ENCODE assay signal across 8 mouse cellular contexts in genomic region chr6:137649068-137649480, GRCm38 (mm10). TPM values are rescaled to one million over a fixed set of nuclear protein-coding genes. Genes with fewer than 3 reads are reported as not detected.
A peak's percentile ranks its signal among the peaks of the same experiment; 100 is the strongest.
DNase-seq lines count a peak whose midpoint lies in the region; ATAC-seq lines count a peak whose summit lies in the region.

No protein-coding gene starts in this region.

- peak; percentile 86 for DNase-seq in forebrain, embryonic 11.5 days (ENCODE audit: low spot score)
- DNase-seq in kidney, postnatal 25 days = peak; percentile 78 to 89
- DNase-seq in liver, embryonic 13.5 days = peak; percentile 18
- peak; percentile 84 for DNase-seq in neural tube, embryonic 11.5 days (ENCODE audit: low spot score)

- H3K4me2 ChIP-seq in forebrain, embryonic 11.5 days (ENCODE audit: low read depth, low read length, severe bottlenecking) = peak overlapping the region; percentile 97
- peak overlapping the region; percentile 98 for H3K4me2 ChIP-seq in heart, embryonic 15.5 days
- H3K4me2 ChIP-seq in liver, embryonic 13.5 days = peak overlapping the region; percentile 76
- peak overlapping the region; percentile 95 for H3K4me2 ChIP-seq in neural tube, embryonic 11.5 days (ENCODE audit: low read depth)
- H3K4me2 ChIP-seq in stomach, embryonic 15.5 days = peak overlapping the region; percentile 94

- ATAC-seq in erythroblast, adult 5-6 weeks (replicated peaks; ENCODE audit: low FRiP score, poor library complexity, severe bottlenecking) = no peak
- ATAC-seq in forebrain, embryonic 11.5 days (replicated peaks; ENCODE audit: low FRiP score) = peak; percentile 83
- peak; percentile 84 for ATAC-seq in heart, embryonic 15.5 days (replicated peaks; ENCODE audit: insufficient number of reproducible peaks, insufficient read depth, low FRiP score, low read depth)
- peak; percentile 65 for ATAC-seq in liver, embryonic 13.5 days (ENCODE audit: low read depth)
- peak; percentile 86 for ATAC-seq in neural tube, embryonic 11.5 days (ENCODE audit: insufficient read depth, low FRiP score, low TSS enrichment)
- peak; percentile 83 for ATAC-seq in stomach, embryonic 15.5 days (ENCODE audit: insufficient read depth, low FRiP score, low read depth)

- H3K4me3 ChIP-seq in erythroblast, embryonic 14.5 days (replicated peaks) = peak overlapping the region; percentile 33
- H3K4me3 ChIP-seq in forebrain, embryonic 11.5 days (ENCODE audit: low read depth, low read length) = peak overlapping the region; percentile 74
- peak overlapping the region; percentile 94 for H3K4me3 ChIP-seq in heart, embryonic 15.5 days
- peak overlapping the region; percentile 63 for H3K4me3 ChIP-seq in liver, embryonic 13.5 days (replicated peaks)
- H3K4me3 ChIP-seq in neural tube, embryonic 11.5 days (ENCODE audit: low read depth, low read length) = peak overlapping the region; percentile 59
- peak overlapping the region; percentile 86 for H3K4me3 ChIP-seq in stomach, embryonic 15.5 days (replicated peaks)

- no peak overlapping the region for H3K27ac ChIP-seq in forebrain, embryonic 11.5 days (ENCODE audit: low read depth, low read length)
- H3K27ac ChIP-seq in heart, embryonic 15.5 days = peak overlapping the region; percentile 49; the same call in 1 of the 2 replicates
- no peak overlapping the region for H3K27ac ChIP-seq in liver, embryonic 13.5 days
- H3K27ac ChIP-seq in neural tube, embryonic 11.5 days (ENCODE audit: low read depth, low read length) = no peak overlapping the region
- no peak overlapping the region for H3K27ac ChIP-seq in stomach, embryonic 15.5 days

- H3K9me3 ChIP-seq in erythroblast, embryonic 14.5 days (ENCODE audit: control insufficient read depth, low read length) = no peaks in the 10 kb centered on the region
- no peaks in the 10 kb centered on the region for H3K9me3 ChIP-seq in forebrain, embryonic 11.5 days (ENCODE audit: control insufficient read depth, low read length)
- H3K9me3 ChIP-seq in heart, embryonic 15.5 days (replicated peaks) = no peaks in the 10 kb centered on the region
- H3K9me3 ChIP-seq in liver, embryonic 13.5 days (replicated peaks) = no peaks in the 10 kb centered on the region
- H3K9me3 ChIP-seq in neural tube, embryonic 11.5 days (ENCODE audit: control insufficient read depth, low read length) = no peaks in the 10 kb centered on the region
- H3K9me3 ChIP-seq in stomach, embryonic 15.5 days = no peaks in the 10 kb centered on the region

- H3K4me1 ChIP-seq in erythroblast, embryonic 14.5 days (ENCODE audit: control insufficient read depth) = no peaks in the 10 kb centered on the region
- no peaks in the 10 kb centered on the region; the same call in 1 of the 2 replicates for H3K4me1 ChIP-seq in forebrain, embryonic 11.5 days (replicated peaks; ENCODE audit: control insufficient read depth, insufficient read depth, low read length)
- peaks cover 3% of the 10 kb centered on the region; the same call in 1 of the 2 replicates for H3K4me1 ChIP-seq in heart, embryonic 15.5 days (replicated peaks)
- H3K4me1 ChIP-seq in liver, embryonic 13.5 days (replicated peaks) = peaks cover 14% of the 10 kb centered on the region; the same call in 1 of the 2 replicates
- H3K4me1 ChIP-seq in neural tube, embryonic 11.5 days (ENCODE audit: control insufficient read depth, insufficient read depth, low read length) = no peaks in the 10 kb centered on the region
- H3K4me1 ChIP-seq in stomach, embryonic 15.5 days = peaks cover 11% of the 10 kb centered on the region; the same call in 1 of the 2 replicates

- H3K27me3 ChIP-seq in erythroblast, embryonic 14.5 days (ENCODE audit: control insufficient read depth) = peaks cover 36% of the 10 kb centered on the region
- H3K27me3 ChIP-seq in forebrain, embryonic 11.5 days (ENCODE audit: control insufficient read depth, insufficient read depth, low read length) = peaks cover 13% of the 10 kb centered on the region; the same call in 1 of the 2 replicates
- no peaks in the 10 kb centered on the region for H3K27me3 ChIP-seq in heart, embryonic 15.5 days
- peaks cover 43% of the 10 kb centered on the region for H3K27me3 ChIP-seq in liver, embryonic 13.5 days
- 0 out of 2 replicates have a peak, but pooled peaks cover 5% of the 10 kb centered on the region for H3K27me3 ChIP-seq in neural tube, embryonic 11.5 days (ENCODE audit: control insufficient read depth, insufficient read depth, low read length)
- no peaks in the 10 kb centered on the region for H3K27me3 ChIP-seq in stomach, embryonic 15.5 days (replicated peaks)

- under 1% methylated on average over 48 of the region's 51 CpGs for WGBS in forebrain, embryonic 11.5 days
- 0% methylated on average over 51 of the region's 51 CpGs for WGBS in heart, embryonic 15.5 days
- WGBS in liver, embryonic 13.5 days (ENCODE audit: insufficient replicate concordance) = under 1% methylated on average over 51 of the region's 51 CpGs
- WGBS in neural tube, embryonic 11.5 days = under 1% methylated on average over 30 of the region's 51 CpGs
- WGBS in stomach, embryonic 15.5 days = 0% methylated on average over 40 of the region's 51 CpGs

- no peaks in the 10 kb centered on the region for H3K36me3 ChIP-seq in erythroblast, embryonic 14.5 days (ENCODE audit: control insufficient read depth)
- no peaks in the 10 kb centered on the region for H3K36me3 ChIP-seq in forebrain, embryonic 11.5 days (ENCODE audit: control insufficient read depth, insufficient read depth, low read length)
- no peaks in the 10 kb centered on the region for H3K36me3 ChIP-seq in heart, embryonic 15.5 days
- H3K36me3 ChIP-seq in liver, embryonic 13.5 days = no peaks in the 10 kb centered on the region
- no peaks in the 10 kb centered on the region for H3K36me3 ChIP-seq in neural tube, embryonic 11.5 days (ENCODE audit: control insufficient read depth, insufficient read depth, low read length)
- H3K36me3 ChIP-seq in stomach, embryonic 15.5 days = no peaks in the 10 kb centered on the region

- peak overlapping the region; percentile 68 for H3K9ac ChIP-seq in forebrain, embryonic 11.5 days (ENCODE audit: low read length)
- H3K9ac ChIP-seq in heart, embryonic 15.5 days = peak overlapping the region; percentile 93
- H3K9ac ChIP-seq in liver, embryonic 13.5 days = peak overlapping the region; percentile 52
- H3K9ac ChIP-seq in neural tube, embryonic 11.5 days (ENCODE audit: low read length) = peak overlapping the region; percentile 56
- H3K9ac ChIP-seq in stomach, embryonic 15.5 days = peak overlapping the region; percentile 74

RNA-seq across cellular contexts. Expression of gene Eps8, which starts 5.6 kb away (rescaled TPM):
- polyA plus RNA-seq in erythroblast, embryonic 14.5 days (2012) = 0.02 TPM in 1 of 2 replicates, not detected in the other
- 4.4 and 6.3 TPM in 2 replicates for total RNA-seq in erythroblast, adult 5-6 weeks (2015; ENCODE audit: low replicate concordance)
- total RNA-seq in erythroblast, adult 5-6 weeks (2017; ENCODE audit: low replicate concordance) = 2.3 and 2.9 TPM in 2 replicates
- 5.9 and 6.9 TPM in 2 replicates for polyA plus RNA-seq in forebrain, embryonic 11.5 days (2014; fragmentation: Nextera tagmentation; extraction: Ambion mirVana)
- polyA plus RNA-seq in heart, embryonic 15.5 days (2015; fragmentation: Nextera tagmentation; extraction: Ambion mirVana) = 25.0 and 33.3 TPM in 2 replicates
- polyA plus RNA-seq in liver, embryonic 13.5 days (2015; fragmentation: Nextera tagmentation; extraction: Ambion mirVana) = 1.7 and 1.9 TPM in 2 replicates
- polyA plus RNA-seq in neural tube, embryonic 11.5 days (2014; fragmentation: Nextera tagmentation; extraction: Ambion mirVana) = 6.6 and 7.6 TPM in 2 replicates
- 42.3 and 45.5 TPM in 2 replicates for polyA plus RNA-seq in stomach, embryonic 15.5 days (2015; fragmentation: Nextera tagmentation; extraction: Ambion mirVana)

Comparison
In these comparisons a context has a peak if more than half of its experiments do, and no peak if none do; other contexts are left out.
1. H3K4me3 ChIP-seq: peak in every context shown above with its lines; median percentile 94 in heart, embryonic 15.5 days; 86 in stomach, embryonic 15.5 days; 74 in forebrain, embryonic 11.5 days; 63 in liver, embryonic 13.5 days; 59 in neural tube, embryonic 11.5 days; 33 in erythroblast, embryonic 14.5 days.
2. DNase-seq: peak in every context shown above with its lines; median percentile 86 in forebrain, embryonic 11.5 days; 84 in neural tube, embryonic 11.5 days; 84 in kidney, postnatal 25 days; 18 in liver, embryonic 13.5 days.